Mouse (Mus musculus) lung, embryonic 16.5 days (tissue): ENCODE data around the gene Atg7. TPM values are rescaled to one million over a fixed set of nuclear protein-coding genes. Genes with fewer than 3 reads are reported as not detected.

Source experiments
- ATAC-seq: fragments of 200-750 bp; cut with Nextera tagmentation; 2 replicates; pipeline ENCODE4 v1.8.0; 2017; ENCODE audit warnings: low read depth, mild to moderate bottlenecking, moderate library complexity
- H3K27ac ChIP-seq: fragments of 300-500 bp; sonication (generic); 2 replicates; pipeline ENCODE4 v1.5.1; 2014; ENCODE audit warnings: mild to moderate bottlenecking, control low read depth, low read length
- H3K27me3 ChIP-seq: fragments of 300-500 bp; sonication (generic); 2 replicates; pipeline ENCODE4 v1.6.1; 2014; ENCODE audit warnings: low read depth, low read length, mixed read lengths; ENCODE audit not compliant: control insufficient read depth, insufficient read depth
- H3K36me3 ChIP-seq: fragments of 300-500 bp; sonication (generic); 2 replicates; pipeline ENCODE4 v1.6.1; 2014; ENCODE audit warnings: low read length; ENCODE audit not compliant: control insufficient read depth, insufficient read depth
- H3K4me1 ChIP-seq: fragments of 300-500 bp; sonication (generic); replicated peaks from 2 replicates; pipeline ENCODE4 v1.6.1; 2014; ENCODE audit warnings: low read length, mixed read lengths; ENCODE audit not compliant: control insufficient read depth, insufficient read depth
- H3K4me2 ChIP-seq: fragments of 300-500 bp; sonication (generic); 2 replicates; pipeline ENCODE4 v1.6.1; 2014; ENCODE audit warnings: low read depth, low read length, control low read depth
- H3K4me3 ChIP-seq: fragments of 300-500 bp; sonication (generic); 2 replicates; pipeline ENCODE4 v1.5.1; 2014; ENCODE audit warnings: mild to moderate bottlenecking, low read length, control low read depth
- H3K9ac ChIP-seq: fragments of 300-500 bp; sonication (generic); 2 replicates; pipeline ENCODE4 v1.6.1; 2014; ENCODE audit warnings: low read length, control low read depth
- H3K9me3 ChIP-seq: fragments of 300-500 bp; sonication (generic); 2 replicates; pipeline ENCODE4 v1.6.1; 2016; ENCODE audit warnings: low read length; ENCODE audit not compliant: control insufficient read depth
- WGBS: fragments of 180-500 bp; shearing (Covaris S2); extraction: QIAGEN DNeasy Blood & Tissue Kit; methylation state at CpG from one replicate; pipeline ENCODE4 v1.1.7; 2014; 5-methylcytosine and 5-hydroxymethylcytosine counted together
- polyA plus RNA-seq: library from polyadenylated mRNA; unstranded; fragments of >200 nt; fragmentation: Nextera tagmentation; extraction: Ambion mirVana; gene quantifications from 2 replicates; pipeline ENCODE4 v1.2.1, GENCODE M21; 2015

Atg7 gene
- polyA plus RNA-seq, 1 experiment from 2014 or later, result 24.9 TPM

GRCm38 (mm10) chr6:114737931-114738759 lies 95.2 kb downstream of the Atg7 start:
- Histone ChIP-seq H3K4me2 (peak overlapping the region; percentile 78), H3K4me3 (peak overlapping the region; percentile 39), H3K27ac (no peak overlapping the region), H3K27me3 (no peaks in the 10 kb centered on the region), H3K9ac (peak overlapping the region; percentile 62), H3K4me1 (peaks cover 3% of the 10 kb centered on the region; the same call in 1 of the 2 replicates), H3K9me3 (no peaks in the 10 kb centered on the region), H3K36me3 (no peaks in the 10 kb centered on the region)
- peak; percentile 46; the same call in 1 of the 2 replicates for ATAC-seq
- WGBS, result 13% methylated on average over 44 of the region's 46 CpGs

GRCm38 (mm10) chr6:114738760-114739112 lies 95.8 kb downstream of the Atg7 start:
- H3K9ac ChIP-seq, result peak overlapping the region; percentile 62; the same call in 1 of the 2 replicates
- no peaks in the 10 kb centered on the region for H3K27me3 ChIP-seq
- H3K4me2 ChIP-seq, result peak overlapping the region; percentile 78
- no peaks in the 10 kb centered on the region for H3K36me3 ChIP-seq
- H3K27ac ChIP-seq, result no peak overlapping the region
- peak overlapping the region; percentile 39; the same call in 1 of the 2 replicates for H3K4me3 ChIP-seq
- no peaks in the 10 kb centered on the region for H3K9me3 ChIP-seq
- peaks cover 3% of the 10 kb centered on the region; the same call in 1 of the 2 replicates for H3K4me1 ChIP-seq
- no peak for ATAC-seq
- WGBS, result 86% methylated on average over 4 of the region's 4 CpGs

- 79% methylated on average over 12 of the region's 12 CpGs for WGBS
- peaks cover 3% of the 10 kb centered on the region; the same call in 1 of the 2 replicates for H3K4me1 ChIP-seq
- no peak overlapping the region for H3K9ac ChIP-seq
- no peak overlapping the region for H3K4me3 ChIP-seq
- no peaks in the 10 kb centered on the region for H3K27me3 ChIP-seq
- H3K4me2 ChIP-seq, result no peak overlapping the region
- H3K9me3 ChIP-seq, result no peaks in the 10 kb centered on the region
- H3K27ac ChIP-seq, result no peak overlapping the region
- no peaks in the 10 kb centered on the region for H3K36me3 ChIP-seq
- no peak for ATAC-seq
Measured at GRCm38 (mm10) chr6:114742209-114743003, 99.5 kb downstream of the Atg7 start.

- no peak overlapping the region for H3K4me3 ChIP-seq
- H3K4me2 ChIP-seq, result no peak overlapping the region
- WGBS, result 84% methylated on average over 8 of the region's 8 CpGs
- no peaks in the 10 kb centered on the region for H3K4me1 ChIP-seq
- H3K36me3 ChIP-seq, result no peaks in the 10 kb centered on the region
- H3K27me3 ChIP-seq, result no peaks in the 10 kb centered on the region
- no peaks in the 10 kb centered on the region for H3K9me3 ChIP-seq
- H3K27ac ChIP-seq, result no peak overlapping the region
- no peak for ATAC-seq
- H3K9ac ChIP-seq, result no peak overlapping the region
Measured at GRCm38 (mm10) chr6:114743126-114743525, 100.2 kb downstream of the Atg7 start.

- no peaks in the 10 kb centered on the region for H3K36me3 ChIP-seq
- ATAC-seq, result no peak
- H3K4me2 ChIP-seq, result no peak overlapping the region
- 79% methylated on average over 2 of the region's 2 CpGs for WGBS
- no peaks in the 10 kb centered on the region for H3K4me1 ChIP-seq
- no peak overlapping the region for H3K4me3 ChIP-seq
- no peaks in the 10 kb centered on the region for H3K27me3 ChIP-seq
- no peaks in the 10 kb centered on the region for H3K9me3 ChIP-seq
- H3K9ac ChIP-seq, result no peak overlapping the region
- no peak overlapping the region for H3K27ac ChIP-seq
Measured at GRCm38 (mm10) chr6:114743845-114744244, 100.9 kb downstream of the Atg7 start.

- Histone ChIP-seq H3K9me3 (no peaks in the 10 kb centered on the region), H3K9ac (no peak overlapping the region), H3K4me3 (no peak overlapping the region), H3K4me1 (no peaks in the 10 kb centered on the region), H3K27ac (no peak overlapping the region), H3K36me3 (no peaks in the 10 kb centered on the region), H3K4me2 (no peak overlapping the region), H3K27me3 (no peaks in the 10 kb centered on the region)
- ATAC-seq, result no peak
- 68% methylated on average over 7 of the region's 7 CpGs for WGBS
Measured at GRCm38 (mm10) chr6:114746439-114746974, 103.6 kb downstream of the Atg7 start.

- Histone ChIP-seq H3K4me3 (no peak overlapping the region), H3K4me2 (no peak overlapping the region), H3K9ac (no peak overlapping the region), H3K36me3 (no peaks in the 10 kb centered on the region), H3K9me3 (no peaks in the 10 kb centered on the region), H3K27me3 (no peaks in the 10 kb centered on the region), H3K27ac (no peak overlapping the region), H3K4me1 (no peaks in the 10 kb centered on the region)
- 85% methylated on average over 3 of the region's 3 CpGs for WGBS
- ATAC-seq, result no peak
Measured at GRCm38 (mm10) chr6:114748419-114748818, 105.5 kb downstream of the Atg7 start.

- no peaks in the 10 kb centered on the region for H3K27me3 ChIP-seq
- no peak for ATAC-seq
- H3K9ac ChIP-seq, result no peak overlapping the region
- H3K36me3 ChIP-seq, result no peaks in the 10 kb centered on the region
- H3K4me2 ChIP-seq, result no peak overlapping the region
- no peak overlapping the region for H3K4me3 ChIP-seq
- WGBS, result 88% methylated on average over 3 of the region's 3 CpGs
- no peaks in the 10 kb centered on the region for H3K4me1 ChIP-seq
- H3K9me3 ChIP-seq, result no peaks in the 10 kb centered on the region
- no peak overlapping the region for H3K27ac ChIP-seq
Measured at GRCm38 (mm10) chr6:114748882-114749281, 106.0 kb downstream of the Atg7 start.

- Histone ChIP-seq H3K4me1 (no peaks in the 10 kb centered on the region), H3K4me2 (no peak overlapping the region), H3K4me3 (no peak overlapping the region), H3K9ac (no peak overlapping the region), H3K27ac (no peak overlapping the region), H3K27me3 (no peaks in the 10 kb centered on the region), H3K36me3 (no peaks in the 10 kb centered on the region), H3K9me3 (no peaks in the 10 kb centered on the region)
- WGBS, result 78% methylated on average over 7 of the region's 7 CpGs
- no peak for ATAC-seq
Measured at GRCm38 (mm10) chr6:114758795-114759194, 115.9 kb downstream of the Atg7 start.
